Mouse (Mus musculus) thymus, postnatal 4 days (tissue): ENCODE data around the gene Mtrf1.

Source experiments
- DNase-seq: peaks from one replicate; pipeline ENCODE4 v3.0.0; 2021

The Mtrf1 gene

GRCm38 (mm10) chr14:79397321-79398122, at the start of gene Mtrf1:
Gene Mtrf1 (plus strand): TSS chr14:79397772.
- peak; percentile 67 for DNase-seq

GRCm38 (mm10) chr14:79358055-79358454, 39.5 kb upstream of the Mtrf1 start:
- no peak for DNase-seq

GRCm38 (mm10) chr14:79377041-79377440, 20.5 kb upstream of the Mtrf1 start:
- no peak for DNase-seq

GRCm38 (mm10) chr14:79383120-79383519, 14.5 kb upstream of the Mtrf1 start:
- DNase-seq = no peak

- DNase-seq = no peak
Measured at GRCm38 (mm10) chr14:79388304-79388703, 9.3 kb upstream of the Mtrf1 start.

- DNase-seq = peak; percentile 21
Measured at GRCm38 (mm10) chr14:79389438-79390264, 7.9 kb upstream of the Mtrf1 start.

GRCm38 (mm10) chr14:79390265-79390926, 7.2 kb upstream of the Mtrf1 start, which contains the start of gene Naa16:
Gene Naa16 (minus strand): TSS chr14:79390778.
- peak; percentile 98 for DNase-seq

GRCm38 (mm10) chr14:79393289-79393688, 4.3 kb upstream of the Mtrf1 start:
- DNase-seq = no peak

GRCm38 (mm10) chr14:79394564-79394963, 3.0 kb upstream of the Mtrf1 start:
- peak; percentile 58 for DNase-seq

GRCm38 (mm10) chr14:79407641-79408040, 10.1 kb downstream of the Mtrf1 start:
- DNase-seq = no peak

- DNase-seq = no peak
Measured at GRCm38 (mm10) chr14:79409278-79409830, 11.8 kb downstream of the Mtrf1 start.

- no peak for DNase-seq
Measured at GRCm38 (mm10) chr14:79410662-79411061, 13.1 kb downstream of the Mtrf1 start.

- no peak for DNase-seq
Measured at GRCm38 (mm10) chr14:79413121-79413520, 15.5 kb downstream of the Mtrf1 start.

- no peak for DNase-seq
Measured at GRCm38 (mm10) chr14:79420083-79420685, 22.6 kb downstream of the Mtrf1 start.

- DNase-seq = peak; percentile 92
Measured at GRCm38 (mm10) chr14:79425979-79426729, 28.6 kb downstream of the Mtrf1 start, which contains the start of gene Kbtbd7. Gene Kbtbd7 (plus strand): TSS chr14:79426511.

GRCm38 (mm10) chr14:79426730-79427365, 29.3 kb downstream of the Mtrf1 start:
- peak; percentile 24 for DNase-seq

- no peak for DNase-seq
Measured at GRCm38 (mm10) chr14:79434068-79434467, 36.5 kb downstream of the Mtrf1 start.

GRCm38 (mm10) chr14:79440655-79441054, 43.1 kb downstream of the Mtrf1 start:
- no peak for DNase-seq

GRCm38 (mm10) chr14:79441441-79441840, 43.9 kb downstream of the Mtrf1 start:
- DNase-seq = no peak

- no peak for DNase-seq
Measured at GRCm38 (mm10) chr14:79444601-79445000, 47.0 kb downstream of the Mtrf1 start.

- DNase-seq = no peak
Measured at GRCm38 (mm10) chr14:79445055-79445620, 47.6 kb downstream of the Mtrf1 start.
